Mouse (Mus musculus) intestine, embryonic 16.5 days (tissue): Measurements from ENCODE around the gene Chst12. TPM values are rescaled to one million over a fixed set of nuclear protein-coding genes. Genes with fewer than 3 reads are reported as not detected.
"Not testable (repeated sequence)": the region's sequence is repeated elsewhere in the genome, so short reads cannot be mapped to it uniquely, and the experiment has no call there.

Experiments
- ATAC-seq: fragments of 200-750 bp; cut with Nextera tagmentation; 2 replicates; pipeline ENCODE4 v1.8.0; 2017; ENCODE audit warnings: moderate TSS enrichment, moderate library complexity
- H3K27ac ChIP-seq: fragments of 300-500 bp; sonication (generic); 2 replicates; pipeline ENCODE4 v1.5.1; 2014; ENCODE audit warnings: mild to moderate bottlenecking, low read length
- H3K27me3 ChIP-seq: fragments of 300-500 bp; sonication (generic); replicated peaks from 2 replicates; pipeline ENCODE4 v1.6.1; 2014; ENCODE audit warnings: low read length, control low read depth, mixed read lengths; ENCODE audit not compliant: control insufficient read depth, insufficient read depth
- H3K36me3 ChIP-seq: fragments of 300-500 bp; sonication (generic); 2 replicates; pipeline ENCODE4 v1.6.1; 2014; ENCODE audit warnings: low read length, control low read depth; ENCODE audit not compliant: control insufficient read depth, insufficient read depth
- H3K4me1 ChIP-seq: fragments of 300-500 bp; sonication (generic); 2 replicates; pipeline ENCODE4 v1.6.1; 2014; ENCODE audit warnings: low read length, control low read depth, mixed read lengths; ENCODE audit not compliant: control insufficient read depth, insufficient read depth
- H3K4me2 ChIP-seq: fragments of 300-500 bp; sonication (generic); 2 replicates; pipeline ENCODE4 v1.6.1; 2014; ENCODE audit warnings: low read depth, low read length, control low read depth
- H3K4me3 ChIP-seq: fragments of 300-500 bp; sonication (generic); 2 replicates; pipeline ENCODE4 v1.5.1; 2014; ENCODE audit warnings: mild to moderate bottlenecking, low read length
- H3K9ac ChIP-seq: fragments of 300-500 bp; sonication (generic); 2 replicates; pipeline ENCODE4 v1.6.1; 2014; ENCODE audit warnings: low read depth, low read length
- H3K9me3 ChIP-seq: fragments of 300-500 bp; sonication (generic); 2 replicates; pipeline ENCODE4 v1.6.1; 2016; ENCODE audit warnings: low read length, control low read depth; ENCODE audit not compliant: control insufficient read depth
- WGBS: fragments of 180-500 bp; shearing (Covaris S2); extraction: QIAGEN DNeasy Blood & Tissue Kit; methylation state at CpG from one replicate; pipeline ENCODE4 v1.1.7; 2014; 5-methylcytosine and 5-hydroxymethylcytosine counted together
- polyA plus RNA-seq: library from polyadenylated mRNA; unstranded; fragments of >200 nt; fragmentation: Nextera tagmentation; extraction: Ambion mirVana; gene quantifications from 2 replicates; pipeline ENCODE4 v1.2.1, GENCODE M21; 2015

Gene Chst12
- polyA plus RNA-seq, 1 experiment from 2014 or later: 21.0 TPM

DNA sequence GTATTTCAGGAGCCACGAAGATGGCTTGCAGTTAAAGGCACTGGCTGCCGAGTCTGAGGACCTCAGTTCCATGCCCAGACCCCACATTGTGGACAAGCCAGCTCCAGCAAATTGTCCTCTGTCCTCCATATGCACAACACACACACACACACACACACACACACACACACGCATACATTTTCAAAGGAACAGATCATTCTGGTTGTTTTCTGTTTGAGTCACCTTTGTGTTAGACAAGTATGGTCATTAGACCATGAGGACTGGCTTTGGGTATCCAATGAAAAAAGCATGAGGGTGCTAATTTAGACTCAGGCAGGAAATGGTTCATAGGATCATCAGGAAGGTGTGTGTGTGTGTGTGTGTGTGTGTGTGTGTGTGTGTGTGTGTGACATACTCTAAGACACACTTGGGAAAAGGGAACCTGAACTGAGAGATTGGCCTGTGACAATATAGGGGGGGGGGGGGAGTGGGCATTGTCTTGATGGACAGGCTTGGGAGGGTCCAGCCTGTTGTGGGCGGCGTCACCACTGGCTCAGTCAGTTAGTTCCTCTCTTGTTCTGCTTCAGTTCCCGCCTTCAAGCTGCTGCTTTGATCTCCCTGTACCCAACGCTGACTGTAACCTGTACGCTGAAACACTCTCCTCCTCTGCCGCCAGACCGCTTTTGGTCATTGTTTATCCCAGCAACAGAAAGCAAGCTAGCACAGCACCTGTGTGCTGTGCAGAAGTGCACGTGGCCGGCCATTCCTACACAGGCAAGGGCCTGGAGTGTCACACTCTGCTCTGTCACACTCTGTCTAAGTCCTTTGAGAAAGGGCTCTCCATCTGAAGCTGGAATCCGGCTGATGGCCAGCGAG, 3.1 kb upstream of the Chst12 start:
- Histone ChIP-seq H3K9me3 (no peaks in the 10 kb centered on the region), H3K4me1 (peaks cover 29% of the 10 kb centered on the region), H3K9ac (peak overlapping the region; percentile 57), H3K27ac (peak overlapping the region; percentile 62), H3K36me3 (no peaks in the 10 kb centered on the region), H3K4me3 (peak overlapping the region; percentile 2; the same call in 1 of the 2 replicates), H3K27me3 (no peaks in the 10 kb centered on the region), H3K4me2 (peak overlapping the region; percentile 50)
- 25% methylated on average over 14 of the region's 14 CpGs for WGBS
- ATAC-seq: no peak

DNA sequence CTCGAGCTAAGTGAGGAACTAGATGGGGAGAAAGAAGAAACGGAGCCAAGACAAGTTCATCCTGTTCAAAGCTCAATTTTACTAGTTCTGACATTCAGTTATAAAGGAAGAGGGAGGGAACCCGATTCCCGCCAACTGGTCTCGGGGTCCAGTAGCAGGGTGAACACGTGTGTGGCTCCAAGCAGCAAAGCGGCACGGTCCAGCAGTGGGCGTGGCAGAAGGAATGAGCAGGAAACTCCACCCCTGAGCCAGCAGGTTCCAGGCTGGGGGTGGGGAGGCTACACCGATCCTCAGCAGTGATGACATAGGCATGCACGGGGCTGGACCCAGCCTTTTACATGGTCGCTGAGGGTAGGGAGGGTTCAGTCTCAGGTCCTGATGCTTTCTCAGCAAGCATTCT, 2.4 kb upstream of the Chst12 start:
- Histone ChIP-seq H3K4me2 (peak overlapping the region; percentile 50), H3K4me1 (peaks cover 35% of the 10 kb centered on the region), H3K4me3 (peak overlapping the region; percentile 23), H3K9ac (peak overlapping the region; percentile 57), H3K27ac (peak overlapping the region; percentile 62)
- H3K36me3 ChIP-seq, H3K27me3 ChIP-seq, H3K9me3 ChIP-seq: not testable (repeated sequence)
- peak; percentile 7 for ATAC-seq
- WGBS: under 1% methylated on average over 12 of the region's 12 CpGs

DNA sequence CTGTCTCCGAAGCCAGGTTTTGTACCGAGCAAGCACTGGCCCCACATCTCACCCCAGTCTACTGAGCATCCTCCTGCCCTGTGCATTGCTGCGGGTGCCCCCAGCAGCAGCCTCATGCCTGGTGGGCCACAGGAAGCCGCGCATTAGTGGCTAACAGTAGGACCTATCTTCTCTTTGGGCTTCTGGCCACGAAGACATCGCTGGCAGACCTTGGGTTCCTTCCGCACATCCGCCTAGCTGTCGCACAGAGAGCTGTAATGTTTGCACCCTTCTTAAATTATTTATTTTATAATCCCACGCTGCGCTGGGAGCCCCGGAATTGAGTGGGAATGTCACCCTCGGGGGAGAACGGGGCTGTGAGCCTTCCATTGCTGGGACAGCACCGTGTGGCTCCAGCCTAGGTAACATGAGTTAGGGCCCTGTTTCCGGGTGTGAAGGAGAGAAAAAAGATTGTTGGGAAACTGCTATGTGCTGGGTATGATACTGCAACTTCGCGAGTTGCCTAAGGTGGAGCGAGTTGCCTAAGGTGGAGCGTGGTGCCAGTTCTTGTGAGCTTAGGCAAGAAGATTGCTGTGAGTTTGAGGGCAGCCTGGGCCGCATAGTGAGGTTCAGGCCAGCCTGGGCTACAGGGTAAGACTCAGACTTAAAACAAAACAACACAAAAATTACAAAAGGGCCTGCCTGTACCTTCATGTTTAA, 895 bp downstream of the Chst12 start:
- Histone ChIP-seq H3K9me3 (no peaks in the 10 kb centered on the region), H3K4me2 (peak overlapping the region; percentile 80), H3K9ac (peak overlapping the region; percentile 75), H3K36me3 (no peaks in the 10 kb centered on the region), H3K4me3 (peak overlapping the region; percentile 61), H3K4me1 (peaks cover 51% of the 10 kb centered on the region), H3K27ac (peak overlapping the region; percentile 53), H3K27me3 (no peaks in the 10 kb centered on the region)
- 26% methylated on average over 22 of the region's 22 CpGs for WGBS
- ATAC-seq: no peak

DNA sequence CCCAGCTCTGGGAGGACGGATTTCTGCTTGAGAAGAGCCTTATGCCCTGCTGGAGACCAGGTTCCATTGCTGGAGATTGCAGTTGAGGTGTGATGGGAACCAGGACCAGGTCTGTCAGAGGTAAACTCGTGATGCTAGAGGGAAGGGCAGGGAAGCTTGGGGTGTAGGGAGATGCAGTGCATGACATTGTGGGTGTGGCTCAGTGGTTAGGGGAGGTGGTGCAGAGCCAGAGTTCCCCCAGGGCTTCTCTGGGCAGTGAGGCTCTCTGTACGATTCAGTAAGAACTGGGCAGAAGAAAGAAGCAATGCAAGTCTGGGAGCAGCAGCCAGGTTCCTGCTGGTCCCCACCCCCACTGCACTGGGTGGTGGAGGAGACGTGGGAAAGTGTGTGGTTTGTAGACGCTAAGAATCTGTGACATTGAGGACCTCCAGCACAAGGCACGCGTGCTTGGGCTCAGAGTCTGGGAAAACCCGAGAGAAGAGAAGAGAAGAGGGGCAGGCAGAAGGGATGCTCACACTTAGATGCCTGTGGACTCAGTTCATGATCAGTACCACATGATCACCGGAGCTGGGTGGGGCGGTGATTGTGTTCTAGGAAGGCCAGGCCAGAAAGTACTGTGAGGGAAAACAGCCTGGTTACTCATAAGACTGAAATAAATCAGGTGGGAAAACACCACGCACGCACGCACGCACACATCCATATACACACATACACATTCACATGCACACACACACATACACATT, 2.3 kb downstream of the Chst12 start:
- Histone ChIP-seq H3K4me1 (peaks cover 47% of the 10 kb centered on the region), H3K36me3 (no peaks in the 10 kb centered on the region), H3K9me3 (no peaks in the 10 kb centered on the region), H3K4me3 (no peak overlapping the region), H3K27me3 (no peaks in the 10 kb centered on the region), H3K27ac (no peak overlapping the region), H3K9ac (peak overlapping the region; percentile 49; the same call in 1 of the 2 replicates), H3K4me2 (0 out of 2 replicates have a peak overlapping the region, but pooled peaks have one; percentile 80)
- WGBS: 79% methylated on average over 14 of the region's 14 CpGs
- no peak for ATAC-seq

DNA sequence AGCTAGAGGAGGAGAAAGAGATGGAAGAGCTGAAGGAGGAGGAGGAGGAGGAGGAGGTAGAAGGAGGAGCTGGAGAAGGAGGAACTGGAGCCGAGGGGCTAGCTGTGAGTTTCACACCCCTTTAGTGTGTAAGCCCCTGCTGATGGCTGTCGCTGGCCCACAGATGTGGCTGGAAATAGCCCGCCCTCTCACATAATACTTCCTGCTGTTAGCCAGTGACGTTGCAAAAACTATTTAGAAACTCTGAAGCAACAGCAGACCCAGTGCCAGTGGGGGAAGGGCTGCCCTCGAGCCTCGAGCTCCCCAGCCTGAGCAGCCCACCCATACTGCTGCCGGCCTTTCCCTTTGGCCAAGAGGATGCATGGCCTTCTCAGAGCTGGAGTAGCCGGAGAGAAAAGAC, 3.3 kb downstream of the Chst12 start:
- Histone ChIP-seq H3K27me3 (no peaks in the 10 kb centered on the region), H3K9me3 (no peaks in the 10 kb centered on the region), H3K9ac (peak overlapping the region; percentile 49; the same call in 1 of the 2 replicates), H3K4me2 (no peak overlapping the region; the same call in 1 of the 2 replicates), H3K4me1 (peaks cover 40% of the 10 kb centered on the region), H3K4me3 (no peak overlapping the region), H3K36me3 (no peaks in the 10 kb centered on the region), H3K27ac (0 out of 2 replicates have a peak overlapping the region, but pooled peaks have one; percentile 19)
- 29% methylated on average over 8 of the region's 8 CpGs for whole genome bisulfite sequencing
- ATAC-seq: no peak

DNA sequence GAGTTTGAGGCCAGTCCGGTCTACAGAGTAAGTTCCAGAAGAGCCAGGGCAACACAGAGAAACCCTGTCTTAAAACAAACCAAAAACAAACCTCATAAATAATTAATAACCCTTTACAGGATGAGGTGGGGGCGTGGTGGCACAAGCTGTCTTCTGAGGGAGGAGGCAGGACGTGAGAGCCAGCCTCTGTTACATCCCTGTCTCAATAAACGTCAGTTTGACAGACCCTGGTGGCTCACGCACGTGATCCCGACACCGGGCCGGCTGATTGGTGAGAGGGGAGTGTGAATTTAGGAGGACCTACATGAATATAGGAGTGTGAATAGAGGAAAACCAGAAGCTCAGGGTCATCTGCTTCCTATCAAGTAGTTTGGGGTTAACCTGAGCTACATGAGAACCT, 3.9 kb downstream of the Chst12 start:
- Histone ChIP-seq H3K27ac (no peak overlapping the region), H3K27me3 (no peaks in the 10 kb centered on the region), H3K9me3 (no peaks in the 10 kb centered on the region), H3K4me2 (no peak overlapping the region), H3K4me1 (peaks cover 45% of the 10 kb centered on the region), H3K4me3 (no peak overlapping the region), H3K36me3 (no peaks in the 10 kb centered on the region), H3K9ac (0 out of 2 replicates have a peak overlapping the region, but pooled peaks have one; percentile 31)
- 53% methylated on average over 9 of the region's 9 CpGs for WGBS
- no peak for ATAC-seq

DNA sequence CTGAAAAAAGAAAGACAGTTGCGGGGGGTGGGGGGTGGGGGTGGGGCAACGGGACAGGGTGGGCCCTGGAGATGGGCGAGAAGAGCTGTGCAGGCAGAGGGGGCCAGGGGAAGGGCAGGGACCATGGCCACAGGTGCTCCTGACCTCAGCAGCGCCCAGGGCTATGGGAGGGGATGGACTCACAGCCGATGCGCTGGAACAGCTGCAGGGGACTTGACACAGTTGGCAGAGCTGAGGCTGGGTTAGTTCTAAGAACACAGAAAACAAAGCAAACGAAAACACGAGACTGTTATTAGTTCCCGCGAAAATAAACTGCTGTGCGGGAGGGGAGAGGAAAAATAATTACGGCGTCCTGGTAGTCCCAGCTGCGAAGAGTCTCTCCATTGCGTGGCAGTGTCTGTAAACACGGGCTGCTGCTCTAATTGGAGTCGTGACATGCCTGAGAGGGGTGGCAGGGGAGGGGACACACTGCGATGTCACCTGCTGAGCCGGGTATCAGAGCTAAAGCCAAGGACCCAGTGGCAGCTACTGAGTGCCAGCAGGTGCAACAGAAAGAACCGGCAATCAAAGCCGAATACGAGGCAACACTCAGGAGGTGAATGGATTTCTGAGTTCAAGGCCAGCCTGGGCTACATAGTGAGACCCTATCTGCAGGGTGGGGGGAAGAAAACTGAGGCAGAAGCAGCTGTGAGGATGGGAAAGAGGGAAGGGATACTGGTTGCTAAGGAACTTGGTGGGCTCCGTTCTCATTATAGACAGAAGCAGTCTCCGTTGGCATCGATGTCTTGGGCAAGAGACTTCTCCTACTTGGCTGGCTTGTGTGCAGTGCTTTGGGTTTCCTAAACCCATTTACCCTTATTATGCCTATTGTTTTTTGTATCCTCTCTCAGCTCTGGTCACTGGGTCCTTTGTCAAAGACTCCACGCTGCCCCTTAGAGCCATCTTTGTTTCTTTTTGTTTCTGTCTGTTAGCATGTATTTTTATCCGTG, 5.0 kb downstream of the Chst12 start:
- Histone ChIP-seq H3K4me1 (peaks cover 49% of the 10 kb centered on the region), H3K4me2 (no peak overlapping the region)
- 55% methylated on average over 27 of the region's 27 CpGs for WGBS

DNA sequence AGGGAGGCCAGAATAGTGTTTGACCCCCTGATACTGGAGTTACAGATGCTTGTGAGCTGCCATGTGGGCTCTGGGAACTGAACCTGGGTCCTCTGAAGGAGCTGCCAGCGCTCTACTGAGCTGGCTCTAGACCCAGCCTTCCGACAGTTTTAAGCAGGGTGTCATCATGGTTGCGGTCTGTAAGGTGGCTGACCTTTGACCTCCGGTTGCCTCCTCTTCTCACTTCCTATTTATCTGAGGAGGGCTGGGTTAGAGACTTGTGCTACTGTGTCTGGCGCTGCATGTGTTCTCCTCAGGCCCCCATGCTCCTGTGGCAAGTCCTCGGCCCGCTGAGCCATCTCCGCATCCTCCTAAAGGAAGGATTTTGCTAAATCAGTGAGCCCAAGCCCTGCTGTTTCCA, 8.6 kb downstream of the Chst12 start:
- Histone ChIP-seq H3K4me1 (peaks cover 42% of the 10 kb centered on the region), H3K4me3 (no peak overlapping the region), H3K36me3 (no peaks in the 10 kb centered on the region), H3K27me3 (no peaks in the 10 kb centered on the region), H3K27ac (peak overlapping the region; percentile 57; the same call in 1 of the 2 replicates), H3K9ac (no peak overlapping the region), H3K4me2 (no peak overlapping the region), H3K9me3 (no peaks in the 10 kb centered on the region)
- WGBS: 77% methylated on average over 8 of the region's 8 CpGs
- ATAC-seq: no peak

More for the DNA sequence above, 5.0 kb downstream of the Chst12 start:
- H3K27ac ChIP-seq: no peak overlapping the region
- no peak for ATAC-seq
- H3K4me3 ChIP-seq: no peak overlapping the region
- no peak overlapping the region for H3K9ac ChIP-seq
- no peaks in the 10 kb centered on the region for H3K9me3 ChIP-seq
- H3K27me3 ChIP-seq: no peaks in the 10 kb centered on the region
- no peaks in the 10 kb centered on the region for H3K36me3 ChIP-seq
